Mouse (Mus musculus): Measurements from ENCODE around the gene Klhl9. TPM values are rescaled to one million over a fixed set of nuclear protein-coding genes. Genes with fewer than 3 reads are reported as not detected.

Klhl9 gene
- polyA plus RNA-seq, 1 experiment from 2014 or later = 132 TPM

GRCm38 (mm10) chr4:88744207-88744606 is 21.9 kb upstream of the Klhl9 start:
- H3K4me1 ChIP-seq (replicated peaks) = no peaks in the 10 kb centered on the region; the same call in 1 of the 2 replicates
- no peak for ATAC-seq
- H3K27ac ChIP-seq = no peak overlapping the region
- no peaks in the 10 kb centered on the region for H3K27me3 ChIP-seq
- H3K4me3 ChIP-seq (replicated peaks) = no peak overlapping the region
- H3K9ac ChIP-seq (replicated peaks) = no peak overlapping the region
- H3K9me3 ChIP-seq = no peaks in the 10 kb centered on the region
- no peaks in the 10 kb centered on the region for H3K36me3 ChIP-seq
- 73% methylated on average over 3 of the region's 3 CpGs for WGBS
- H3K4me2 ChIP-seq (replicated peaks) = no peak overlapping the region

- ATAC-seq = no peak
- Histone ChIP-seq H3K4me1 (replicated peaks) (no peaks in the 10 kb centered on the region; the same call in 1 of the 2 replicates), H3K9ac (replicated peaks) (no peak overlapping the region), H3K4me2 (replicated peaks) (no peak overlapping the region), H3K27ac (no peak overlapping the region), H3K9me3 (no peaks in the 10 kb centered on the region), H3K36me3 (no peaks in the 10 kb centered on the region), H3K4me3 (replicated peaks) (no peak overlapping the region), H3K27me3 (no peaks in the 10 kb centered on the region)
- 78% methylated on average over 7 of the region's 7 CpGs for WGBS
Measured at GRCm38 (mm10) chr4:88742771-88743371, 20.6 kb upstream of the Klhl9 start.

- no peak for ATAC-seq
- no peak overlapping the region for H3K4me2 ChIP-seq (replicated peaks)
- H3K27ac ChIP-seq = no peak overlapping the region
- H3K27me3 ChIP-seq = no peaks in the 10 kb centered on the region
- H3K4me1 ChIP-seq (replicated peaks) = no peaks in the 10 kb centered on the region; the same call in 1 of the 2 replicates
- WGBS = 93% methylated on average over 4 of the region's 4 CpGs
- H3K9me3 ChIP-seq = no peaks in the 10 kb centered on the region
- H3K9ac ChIP-seq (replicated peaks) = no peak overlapping the region
- H3K36me3 ChIP-seq = no peaks in the 10 kb centered on the region
- no peak overlapping the region for H3K4me3 ChIP-seq (replicated peaks)
Measured at GRCm38 (mm10) chr4:88741426-88741825, 19.2 kb upstream of the Klhl9 start.

- H3K9me3 ChIP-seq = no peaks in the 10 kb centered on the region
- H3K27me3 ChIP-seq = no peaks in the 10 kb centered on the region
- no peaks in the 10 kb centered on the region for H3K4me1 ChIP-seq (replicated peaks)
- H3K9ac ChIP-seq (replicated peaks) = no peak overlapping the region
- 91% methylated on average over 6 of the region's 6 CpGs for WGBS
- no peak for ATAC-seq
- no peak overlapping the region for H3K27ac ChIP-seq
- H3K4me3 ChIP-seq (replicated peaks) = no peak overlapping the region
- no peaks in the 10 kb centered on the region for H3K36me3 ChIP-seq
- H3K4me2 ChIP-seq (replicated peaks) = no peak overlapping the region
Measured at GRCm38 (mm10) chr4:88739036-88739435, 16.8 kb upstream of the Klhl9 start.

GRCm38 (mm10) chr4:88738480-88738879 is 16.2 kb upstream of the Klhl9 start:
- H3K36me3 ChIP-seq = no peaks in the 10 kb centered on the region
- WGBS = 6% methylated on average over 2 of the region's 2 CpGs
- ATAC-seq = no peak

GRCm38 (mm10) chr4:88727324-88727723 is 5.1 kb upstream of the Klhl9 start:
- no peak overlapping the region for H3K4me3 ChIP-seq (replicated peaks)
- no peak overlapping the region for H3K9ac ChIP-seq (replicated peaks)
- H3K27ac ChIP-seq = no peak overlapping the region
- H3K27me3 ChIP-seq = no peaks in the 10 kb centered on the region
- no peaks in the 10 kb centered on the region for H3K4me1 ChIP-seq (replicated peaks)
- H3K9me3 ChIP-seq = no peaks in the 10 kb centered on the region
- H3K36me3 ChIP-seq = no peaks in the 10 kb centered on the region
- no peak overlapping the region for H3K4me2 ChIP-seq (replicated peaks)
- ATAC-seq = no peak
- 3% methylated on average over 1 of the region's 1 CpGs for WGBS

More at GRCm38 (mm10) chr4:88738480-88738879, 16.2 kb upstream of the Klhl9 start:
- Histone ChIP-seq H3K27ac (no peak overlapping the region), H3K4me1 (replicated peaks) (no peaks in the 10 kb centered on the region), H3K4me3 (replicated peaks) (no peak overlapping the region), H3K9me3 (no peaks in the 10 kb centered on the region), H3K27me3 (no peaks in the 10 kb centered on the region), H3K9ac (replicated peaks) (no peak overlapping the region), H3K4me2 (replicated peaks) (no peak overlapping the region)

- H3K4me1 ChIP-seq (replicated peaks) = no peaks in the 10 kb centered on the region
- no peak overlapping the region for H3K4me2 ChIP-seq (replicated peaks)
- no peaks in the 10 kb centered on the region for H3K27me3 ChIP-seq
- WGBS = 86% methylated on average over 6 of the region's 6 CpGs
- H3K9ac ChIP-seq (replicated peaks) = no peak overlapping the region
- H3K36me3 ChIP-seq = no peaks in the 10 kb centered on the region
- no peak overlapping the region for H3K27ac ChIP-seq
- no peak overlapping the region for H3K4me3 ChIP-seq (replicated peaks)
- no peak for ATAC-seq
- H3K9me3 ChIP-seq = no peaks in the 10 kb centered on the region
Measured at GRCm38 (mm10) chr4:88726727-88727126, 4.5 kb upstream of the Klhl9 start.

GRCm38 (mm10) chr4:88723497-88724090 is 1.3 kb upstream of the Klhl9 start:
- no peak overlapping the region for H3K9ac ChIP-seq (replicated peaks)
- no peak overlapping the region for H3K4me3 ChIP-seq (replicated peaks)
- H3K27me3 ChIP-seq = no peaks in the 10 kb centered on the region
- ATAC-seq = no peak
- no peak overlapping the region for H3K4me2 ChIP-seq (replicated peaks)
- WGBS = 71% methylated on average over 8 of the region's 8 CpGs
- no peak overlapping the region for H3K27ac ChIP-seq
- H3K4me1 ChIP-seq (replicated peaks) = peaks cover 26% of the 10 kb centered on the region
- peaks cover 8% of the 10 kb centered on the region for H3K36me3 ChIP-seq
- H3K9me3 ChIP-seq = no peaks in the 10 kb centered on the region

GRCm38 (mm10) chr4:88718715-88719114 is 3.5 kb downstream of the Klhl9 start:
- Histone ChIP-seq H3K9ac (replicated peaks) (peak overlapping the region; percentile 46; the same call in 1 of the 2 replicates), H3K4me3 (replicated peaks) (peak overlapping the region; percentile 33), H3K4me1 (replicated peaks) (peaks cover 37% of the 10 kb centered on the region), H3K4me2 (replicated peaks) (peak overlapping the region; percentile 60), H3K9me3 (no peaks in the 10 kb centered on the region), H3K36me3 (peaks cover 40% of the 10 kb centered on the region), H3K27me3 (no peaks in the 10 kb centered on the region), H3K27ac (no peak overlapping the region)
- no peak for ATAC-seq
- WGBS = 62% methylated on average over 1 of the region's 1 CpGs

GRCm38 (mm10) chr4:88715059-88715458 is 7.2 kb downstream of the Klhl9 start:
- ATAC-seq = no peak
- no peak overlapping the region for H3K9ac ChIP-seq (replicated peaks)
- no peaks in the 10 kb centered on the region for H3K27me3 ChIP-seq
- no peak overlapping the region for H3K27ac ChIP-seq
- no peak overlapping the region for H3K4me3 ChIP-seq (replicated peaks)
- H3K9me3 ChIP-seq = no peaks in the 10 kb centered on the region
- no peak overlapping the region for H3K4me2 ChIP-seq (replicated peaks)
- peaks cover 41% of the 10 kb centered on the region for H3K36me3 ChIP-seq
- peaks cover 22% of the 10 kb centered on the region for H3K4me1 ChIP-seq (replicated peaks)

- no peaks in the 10 kb centered on the region for H3K27me3 ChIP-seq
- peaks cover 44% of the 10 kb centered on the region for H3K36me3 ChIP-seq
- ATAC-seq = no peak
- H3K9ac ChIP-seq (replicated peaks) = no peak overlapping the region
- no peaks in the 10 kb centered on the region for H3K9me3 ChIP-seq
- peaks cover 16% of the 10 kb centered on the region for H3K4me1 ChIP-seq (replicated peaks)
- H3K27ac ChIP-seq = no peak overlapping the region
- H3K4me2 ChIP-seq (replicated peaks) = no peak overlapping the region
- 90% methylated on average over 1 of the region's 1 CpGs for WGBS
- H3K4me3 ChIP-seq (replicated peaks) = no peak overlapping the region
Measured at GRCm38 (mm10) chr4:88714281-88714680, 8.0 kb downstream of the Klhl9 start.

- no peak for ATAC-seq
- 89% methylated on average over 1 of the region's 1 CpGs for WGBS
Measured at GRCm38 (mm10) chr4:88707128-88707826, 15.0 kb downstream of the Klhl9 start.

More at GRCm38 (mm10) chr4:88707128-88707826, 15.0 kb downstream of the Klhl9 start:
- Histone ChIP-seq H3K36me3 (peaks cover 12% of the 10 kb centered on the region), H3K9ac (replicated peaks) (no peak overlapping the region), H3K4me1 (replicated peaks) (no peaks in the 10 kb centered on the region), H3K4me2 (replicated peaks) (no peak overlapping the region), H3K4me3 (replicated peaks) (no peak overlapping the region), H3K9me3 (no peaks in the 10 kb centered on the region), H3K27ac (no peak overlapping the region), H3K27me3 (no peaks in the 10 kb centered on the region)

Measured in midbrain, embryonic 13.5 days (tissue).